Mouse (Mus musculus): ENCODE results near the gene Fam98a.

The Fam98a gene

GRCm38 (mm10) chr17:75551512-75552400, at the start of gene Fam98a:
Gene Fam98a (minus strand): TSS chr17:75551946.
- DNase-seq = peak; percentile 97

DNA sequence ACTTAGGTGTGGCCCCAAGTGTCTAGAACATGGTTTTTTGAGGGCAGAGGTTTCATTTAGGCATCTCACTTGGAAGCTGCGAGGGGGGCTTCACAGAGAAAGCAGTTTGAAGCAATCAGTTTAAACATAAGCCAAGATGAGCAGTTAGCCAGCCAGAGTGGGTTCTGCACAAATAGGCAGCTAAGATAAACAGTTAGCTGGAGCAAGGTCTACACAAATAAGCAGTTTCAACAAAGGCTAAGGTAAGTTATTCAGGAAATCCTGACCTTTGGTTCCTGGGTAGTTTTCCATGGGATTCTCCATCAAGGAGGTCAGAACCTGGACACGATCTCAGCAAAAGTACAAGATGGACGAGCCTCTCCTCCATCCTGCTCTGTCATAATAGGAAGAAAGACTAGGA, 46.9 kb upstream of the Fam98a start:
- no peak for DNase-seq

- DNase-seq = no peak
Measured at GRCm38 (mm10) chr17:75582738-75583137, 31.0 kb upstream of the Fam98a start.

DNA sequence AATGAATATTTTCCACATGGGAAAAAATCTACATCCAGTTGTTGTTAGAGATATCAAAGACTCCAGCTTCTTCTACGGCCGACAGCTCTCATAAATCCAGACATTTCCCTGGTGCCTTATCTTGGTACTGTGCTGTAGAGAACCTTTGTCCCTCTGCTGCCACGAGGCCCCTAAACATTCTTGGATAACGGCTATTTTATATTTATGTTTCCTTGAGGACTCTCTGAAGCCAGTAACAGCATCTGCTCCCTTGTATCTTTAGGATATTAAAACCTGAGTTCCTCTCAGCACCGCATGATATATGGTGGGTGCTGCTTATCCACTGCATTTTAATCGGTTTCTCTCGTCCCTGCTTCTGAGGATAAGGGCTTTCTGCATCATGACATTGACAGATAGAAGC, 23.9 kb upstream of the Fam98a start:
- DNase-seq = no peak

GRCm38 (mm10) chr17:75558041-75558440, 6.3 kb upstream of the Fam98a start:
- DNase-seq = no peak

- DNase-seq = no peak
Measured at GRCm38 (mm10) chr17:75557031-75557430, 5.3 kb upstream of the Fam98a start.

DNA sequence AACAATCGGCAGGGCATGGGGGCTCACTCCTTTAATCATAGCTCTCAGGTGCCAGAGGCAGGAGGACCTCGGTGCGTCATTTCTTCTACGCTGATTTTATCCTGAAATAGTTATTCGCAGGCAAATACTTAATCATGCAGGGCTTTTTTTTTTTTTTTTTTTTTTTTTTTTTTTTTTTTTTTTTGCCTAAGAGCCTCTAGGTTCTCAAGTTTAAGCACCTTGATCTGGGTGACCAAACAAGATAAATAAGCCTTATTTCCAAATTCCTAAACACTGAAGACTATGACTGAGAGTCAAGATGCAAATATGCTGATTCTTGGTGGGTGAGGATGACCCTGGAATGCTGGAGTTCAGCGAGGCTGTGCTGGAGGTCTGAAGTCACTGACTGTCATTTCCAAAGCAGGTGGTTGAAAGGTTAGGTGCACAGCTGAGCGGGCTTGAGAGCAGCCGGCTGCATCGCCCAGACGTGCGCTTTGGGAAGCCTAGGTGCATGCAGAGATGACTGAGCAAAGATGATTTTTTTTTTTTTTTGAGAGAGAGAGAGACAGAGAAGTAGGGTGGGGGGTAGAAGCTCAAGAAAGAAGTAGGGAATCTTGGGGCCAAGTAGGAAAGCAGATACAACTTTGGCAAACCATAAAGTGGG, 854 bp downstream of the Fam98a start:
- DNase-seq = no peak

GRCm38 (mm10) chr17:75544262-75544661, 7.5 kb downstream of the Fam98a start:
- no peak for DNase-seq

DNA sequence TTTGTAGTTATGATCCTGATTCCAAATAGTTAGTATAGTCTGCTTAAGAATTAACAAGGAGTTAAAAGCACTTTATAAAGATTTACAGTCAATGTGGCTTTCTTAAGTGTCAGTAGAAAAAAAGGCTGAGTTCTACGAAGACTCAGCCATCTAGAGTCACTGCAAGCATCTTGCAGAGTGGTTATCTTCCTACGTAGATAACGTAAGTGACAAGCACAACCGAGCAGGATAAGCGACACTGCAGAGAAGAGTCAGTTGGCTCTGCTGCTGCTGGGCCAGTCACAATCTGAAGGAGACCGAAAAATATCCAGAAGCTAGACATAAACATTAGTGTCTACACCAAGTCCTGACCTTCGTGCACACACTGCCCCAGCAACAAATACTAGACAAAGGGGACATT, 8.3 kb downstream of the Fam98a start:
- no peak for DNase-seq

- no peak for DNase-seq
Measured at GRCm38 (mm10) chr17:75539841-75540240, 11.9 kb downstream of the Fam98a start.

DNA sequence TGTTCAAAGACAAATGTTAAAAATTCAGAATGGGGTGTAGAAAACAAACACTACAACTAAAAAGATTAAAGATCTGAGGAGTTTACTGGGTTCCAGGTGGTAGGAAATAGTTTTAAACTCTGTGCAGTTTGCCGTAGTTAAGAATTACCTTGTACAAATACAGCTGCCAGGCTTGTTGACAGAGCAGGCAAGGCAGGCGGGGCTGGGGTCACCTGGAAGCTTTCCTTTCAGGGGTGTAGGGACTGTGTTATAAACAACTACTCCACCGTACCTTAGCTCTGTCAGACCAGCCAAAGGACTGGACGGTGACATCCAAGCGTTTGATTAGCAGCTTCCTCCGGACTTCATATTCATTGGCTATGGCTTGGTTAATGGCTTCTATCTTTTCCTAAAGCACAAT, 12.6 kb downstream of the Fam98a start:
- DNase-seq = no peak

DNA sequence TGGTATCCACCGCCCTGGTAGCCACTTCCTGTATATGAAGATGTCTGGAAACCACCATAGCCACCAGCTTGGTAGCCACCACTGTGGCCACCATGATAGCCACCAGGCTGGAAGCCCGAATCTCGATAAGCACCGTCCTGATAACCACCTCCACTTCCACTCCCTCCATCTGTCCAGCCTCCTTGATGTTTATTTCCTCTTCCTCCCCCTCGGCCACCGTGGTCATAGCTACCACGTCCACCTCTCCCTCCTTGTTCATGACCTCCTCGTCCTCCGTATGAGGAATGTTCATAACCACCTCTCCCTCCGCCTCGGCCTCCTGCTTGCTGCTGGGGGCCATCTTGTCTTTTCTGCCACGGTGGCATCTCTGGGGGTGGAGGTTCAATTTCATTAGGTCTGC, 13.3 kb downstream of the Fam98a start:
- DNase-seq = no peak

DNA sequence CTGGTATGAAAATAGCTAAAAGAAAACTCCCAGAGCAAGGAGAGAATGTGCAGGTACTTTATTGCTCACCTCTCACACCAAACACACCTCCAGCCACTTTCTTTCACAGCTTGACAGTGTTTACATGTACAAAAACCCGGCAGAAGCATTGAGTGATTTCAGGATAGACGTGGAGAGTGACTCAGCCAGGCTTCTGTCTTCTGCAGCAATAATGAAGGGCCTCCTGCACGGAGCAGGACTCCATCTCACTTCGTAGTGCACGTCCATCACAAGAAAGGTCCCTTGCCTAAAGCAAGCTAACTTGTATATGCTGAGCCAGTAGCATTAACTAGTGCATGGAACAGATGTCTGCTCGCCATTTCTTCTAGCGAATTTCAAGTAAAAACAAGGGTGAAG, 14.7 kb downstream of the Fam98a start:
- no peak for DNase-seq

- DNase-seq = no peak
Measured at GRCm38 (mm10) chr17:75536396-75537049, 15.2 kb downstream of the Fam98a start.

DNA sequence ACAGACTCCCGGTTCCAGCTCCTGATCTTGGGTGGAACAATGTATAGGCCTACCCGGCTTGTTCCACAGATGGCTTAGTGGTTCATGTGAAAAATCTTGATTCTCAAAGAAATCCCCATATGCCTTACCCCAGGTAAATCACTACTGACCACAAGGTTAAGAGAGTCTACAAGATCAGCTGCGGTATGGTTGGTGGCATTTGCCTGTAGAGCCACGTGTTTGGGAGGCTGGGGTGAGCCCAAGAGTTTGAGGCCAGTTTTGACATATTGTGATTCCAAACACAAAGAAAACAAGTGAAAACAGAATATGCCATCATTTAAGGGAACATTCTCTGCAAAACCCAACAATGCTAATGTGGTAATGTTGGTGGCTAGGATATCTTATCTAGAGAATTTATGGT, 16.1 kb downstream of the Fam98a start:
- no peak for DNase-seq

- DNase-seq = no peak
Measured at GRCm38 (mm10) chr17:75534314-75535020, 17.3 kb downstream of the Fam98a start.

DNA sequence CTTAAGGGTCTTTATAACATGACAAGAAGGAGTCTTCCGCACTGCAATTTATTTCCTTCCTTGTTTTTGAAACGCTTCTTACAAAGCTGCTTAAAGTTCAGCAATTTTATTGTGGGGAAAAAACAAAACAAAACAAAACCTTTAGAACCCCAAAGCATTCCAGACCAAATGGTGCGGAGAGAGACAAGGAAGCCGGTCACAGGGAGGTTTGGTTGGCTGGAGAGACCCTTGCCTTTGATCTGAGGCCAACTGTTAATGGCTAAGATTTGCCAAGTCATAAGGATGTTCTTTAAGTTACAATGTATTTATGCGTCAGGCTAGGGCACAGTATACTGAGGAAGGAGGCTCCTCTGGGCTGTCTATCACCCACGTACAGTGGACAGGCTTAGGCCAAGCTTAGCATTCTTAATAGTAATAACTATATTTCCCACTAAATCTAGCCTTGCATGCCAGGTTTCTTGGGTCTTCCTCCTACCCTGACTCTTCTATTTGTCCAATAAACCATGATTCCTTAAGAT, 19.2 kb downstream of the Fam98a start:
- DNase-seq = no peak

GRCm38 (mm10) chr17:75529222-75529935, 22.4 kb downstream of the Fam98a start:
- no peak for DNase-seq

GRCm38 (mm10) chr17:75526411-75526810, 25.3 kb downstream of the Fam98a start:
- DNase-seq = no peak

DNA sequence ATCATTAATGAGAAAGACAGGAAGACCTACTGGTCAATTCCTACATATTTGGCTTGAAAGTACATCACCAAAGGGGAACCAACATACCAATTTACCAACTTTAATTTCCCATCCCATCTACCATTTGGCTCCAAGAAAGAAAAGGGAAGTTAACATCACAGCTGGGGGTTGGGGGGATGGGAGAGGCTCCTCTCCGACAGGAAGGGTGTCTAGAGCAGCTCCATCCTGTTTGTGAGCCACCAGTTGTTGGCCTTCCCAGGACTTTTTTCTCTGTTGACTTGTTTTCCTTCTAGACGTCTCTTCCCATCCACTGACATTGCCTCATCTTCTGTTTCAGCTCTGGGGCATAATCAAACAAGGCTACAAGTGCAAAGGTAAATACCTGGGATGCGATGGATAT, 27.9 kb downstream of the Fam98a start:
- no peak for DNase-seq

GRCm38 (mm10) chr17:75522347-75523065, 29.2 kb downstream of the Fam98a start:
- no peak for DNase-seq
